Mouse (Mus musculus): ENCODE measurements around the gene Med13l. TPM values are rescaled to one million over a fixed set of nuclear protein-coding genes. Genes with fewer than 3 reads are reported as not detected.

Med13l gene
- total and polyA plus RNA-seq, 3 experiments: 2.0 to 11.0 (median 10.1) TPM

GRCm38 (mm10) chr5:118715518-118715917 is 155.0 kb downstream of the Med13l start:
- dilution Hi-C loops (cut with MboI; ENCODE audit: extremely low pct_ligation_motif_present, extremely low pct_unique_long_range_greater_than_20kb, low sequenced_read_pairs) (no loop called here), in situ Hi-C loops (cut with MboI; ENCODE audit: low pct_ligation_motif_present, low pct_unique_long_range_greater_than_20kb, low sequenced_read_pairs) (no loop called here)
- no peak for DNase-seq (ENCODE audit: extremely low read depth)
- H3K9me3 ChIP-seq (replicated peaks; ENCODE audit: low read length): no peaks in the 10 kb centered on the region
- no peak overlapping the region for H3K4me3 ChIP-seq (replicated peaks in 1 of 3; ENCODE audit: low read depth in 2 of 3, low read length in 2 of 3, poor library complexity in 1 of 3)
- no peak overlapping the region for H3K27ac ChIP-seq (ENCODE audit: insufficient read depth, low read depth)
- no peak overlapping the region for H3K9ac ChIP-seq (ENCODE audit: insufficient read depth, low read depth)
- peaks cover 3 to 95% of the 10 kb centered on the region in 2 experiments for H3K4me1 ChIP-seq (ENCODE audit: control insufficient read depth in 1 of 2, insufficient read depth in 2 of 2)
- peaks cover 5 to 37% of the 10 kb centered on the region in 2 experiments for H3K36me3 ChIP-seq (replicated peaks in 1 of 2; ENCODE audit: control insufficient read depth in 1 of 2, insufficient read depth in 1 of 2, low read length in 1 of 2)
- TF ChIP-seq MAX (IDR thresholded peaks at IDR 0.05; ENCODE audit: low read length): no peak
- TF ChIP-seq USF2 (conservative IDR thresholded peaks at IDR 0.05; ENCODE audit: low read depth, low read length): no peak
- TF ChIP-seq JUN (IDR thresholded peaks at IDR 0.05; ENCODE audit: insufficient read depth, low read depth, low read length): no peak
- no peak for TF ChIP-seq POLR2AphosphoS2 (IDR thresholded peaks at IDR 0.05; ENCODE audit: low read depth, low read length)
- TF ChIP-seq PAX5 (IDR thresholded peaks at IDR 0.05; ENCODE audit: low read length): no peak
- no peak for TF ChIP-seq E2F4 (IDR thresholded peaks at IDR 0.05; ENCODE audit: insufficient replicate concordance, low read depth, low read length)
- TF ChIP-seq MAFK (IDR thresholded peaks at IDR 0.05; ENCODE audit: insufficient replicate concordance, low read length): no peak
- no peak for TF ChIP-seq KAT2A (IDR thresholded peaks at IDR 0.05; ENCODE audit: insufficient replicate concordance, low read length)
- no peak for TF ChIP-seq TCF12 (IDR thresholded peaks at IDR 0.05; ENCODE audit: low read depth, low read length)
- TF ChIP-seq TBP (conservative IDR thresholded peaks at IDR 0.05; ENCODE audit: low read depth, low read length): no peak
- TF ChIP-seq USF1 (IDR thresholded peaks at IDR 0.05; ENCODE audit: low read depth, low read length): no peak
- TF ChIP-seq CHD1 (IDR thresholded peaks at IDR 0.05; ENCODE audit: low read depth, low read length): no peak
- TF ChIP-seq MXI1 (IDR thresholded peaks at IDR 0.05; ENCODE audit: low read depth, low read length): no peak
- no peak for TF ChIP-seq JUND (conservative IDR thresholded peaks at IDR 0.05; ENCODE audit: low read depth, low read length)
- no peak for TF ChIP-seq GABPA (IDR thresholded peaks at IDR 0.05; ENCODE audit: insufficient replicate concordance, low read depth, low read length)
- TF ChIP-seq IRF4 (IDR thresholded peaks at IDR 0.05; ENCODE audit: low read depth, low read length): no peak
- TF ChIP-seq CHD2 (IDR thresholded peaks at IDR 0.05; ENCODE audit: low read length): no peak
- no peak overlapping the region for H3K4me2 ChIP-seq (ENCODE audit: insufficient read depth, low read depth, poor library complexity, severe bottlenecking)
- no peaks in the 10 kb centered on the region for H3K79me2 ChIP-seq (replicated peaks; ENCODE audit: control insufficient read depth, extremely low read depth, insufficient read depth, poor library complexity, severe bottlenecking)
- H3K27me3 ChIP-seq (replicated peaks): no peaks in the 10 kb centered on the region

GRCm38 (mm10) chr5:118716295-118717271 is 156.1 kb downstream of the Med13l start:
- in situ Hi-C loops (cut with MboI; ENCODE audit: low pct_ligation_motif_present, low pct_unique_long_range_greater_than_20kb, low sequenced_read_pairs) (no loop called here), dilution Hi-C loops (cut with MboI; ENCODE audit: extremely low pct_ligation_motif_present, extremely low pct_unique_long_range_greater_than_20kb, low sequenced_read_pairs) (no loop called here)
- DNase-seq (ENCODE audit: extremely low read depth): no peak
- TF ChIP-seq RCOR1 (conservative IDR thresholded peaks at IDR 0.05; ENCODE audit: low read depth, low read length) (no peak), MAX (IDR thresholded peaks at IDR 0.05; ENCODE audit: low read length) (no peak), NELFE (IDR thresholded peaks at IDR 0.05; ENCODE audit: low read depth, low read length) (no peak), JUN (IDR thresholded peaks at IDR 0.05; ENCODE audit: insufficient read depth, low read depth, low read length) (no peak), MYC (IDR thresholded peaks at IDR 0.05; ENCODE audit: low read depth, low read length) (no peak), ETS1 (conservative IDR thresholded peaks at IDR 0.05; ENCODE audit: low read depth, low read length) (no peak), ZC3H11A (IDR thresholded peaks at IDR 0.05; ENCODE audit: low read depth, low read length) (no peak), GABPA (IDR thresholded peaks at IDR 0.05; ENCODE audit: insufficient replicate concordance, low read depth, low read length) (no peak), BHLHE40 (IDR thresholded peaks at IDR 0.05; ENCODE audit: low read depth, low read length) (no peak)
- no peak overlapping the region for H3K27ac ChIP-seq (ENCODE audit: insufficient read depth, low read depth)
- H3K36me3 ChIP-seq (replicated peaks in 1 of 2; ENCODE audit: control insufficient read depth in 1 of 2, insufficient read depth in 1 of 2, low read length in 1 of 2): peaks cover 9 to 42% of the 10 kb centered on the region in 2 experiments
- no peaks in the 10 kb centered on the region for H3K79me2 ChIP-seq (replicated peaks; ENCODE audit: control insufficient read depth, extremely low read depth, insufficient read depth, poor library complexity, severe bottlenecking)
- H3K4me3 ChIP-seq (replicated peaks in 1 of 3; ENCODE audit: low read depth in 2 of 3, low read length in 2 of 3, poor library complexity in 1 of 3): no peak overlapping the region
- H3K9me3 ChIP-seq (replicated peaks; ENCODE audit: low read length): no peaks in the 10 kb centered on the region
- no peak overlapping the region for H3K9ac ChIP-seq (ENCODE audit: insufficient read depth, low read depth)
- no peak overlapping the region for H3K4me2 ChIP-seq (ENCODE audit: insufficient read depth, low read depth, poor library complexity, severe bottlenecking)
- H3K27me3 ChIP-seq (replicated peaks): no peaks in the 10 kb centered on the region
- H3K4me1 ChIP-seq (ENCODE audit: control insufficient read depth in 1 of 2, insufficient read depth in 2 of 2): peaks cover 3 to 93% of the 10 kb centered on the region in 2 experiments
